Mouse (Mus musculus) layer of hippocampus, adult 2 months (tissue): ENCODE measurements at regions not wholly inside any gene's neighbourhood (a gene's known extent, or its start where the extent isn't known, plus 50 kb on each side); places are given as distances from the start of the nearest gene placed in this dataset.

Experiments used
- DNase-seq, 2 experiments: peaks; one replicate each; pipeline ENCODE4 v3.0.0; 2022; ENCODE audit warnings: low spot score in 2 of 2
- H3K27ac ChIP-seq: fragments of 200-600 bp; 2 replicates; pipeline ENCODE4 v1.8.1; 2022
- H3K4me3 ChIP-seq: fragments of 200-600 bp; 2 replicates; pipeline ENCODE4 v1.8.1; 2022; ENCODE audit warnings: mild to moderate bottlenecking
- CTCF ChIP-seq: fragments of 200-600 bp; conservative IDR thresholded peaks from 2 replicates; pipeline ENCODE4 v1.8.1; 2022; ENCODE audit warnings: antibody characterized with exemption, mild to moderate bottlenecking, moderate library complexity

DNA sequence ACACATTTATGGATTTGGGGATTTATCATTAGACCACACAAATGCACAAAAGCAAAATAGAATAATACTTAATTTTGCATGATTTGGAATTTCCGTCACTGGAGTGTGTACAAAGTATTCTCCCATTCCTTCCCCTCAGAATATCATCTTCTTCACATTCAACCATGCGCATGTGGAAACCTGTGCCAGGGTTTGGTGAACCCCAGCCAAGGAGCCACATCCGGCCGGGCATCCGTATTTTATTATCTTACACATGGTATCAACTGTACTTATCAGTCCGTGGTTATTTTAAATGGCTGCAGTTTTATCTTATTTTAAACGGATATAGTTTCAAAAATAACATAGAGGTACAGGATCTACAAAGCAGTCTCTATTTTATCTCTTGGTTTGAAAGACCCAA is 641.4 kb downstream of the Dok5 start:
- DNase-seq, result no peak
- H3K27ac ChIP-seq, result no peak overlapping the region
- H3K4me3 ChIP-seq, result no peak overlapping the region
- no peak for TF ChIP-seq CTCF

- H3K4me3 ChIP-seq, result no peak overlapping the region
- no peak for TF ChIP-seq CTCF
- DNase-seq, result no peak
These were observed 640.1 kb downstream of the Dok5 start for GRCm38 (mm10) chr2:171371751-171372150.

GRCm38 (mm10) chr2:171365553-171365952 is 633.9 kb downstream of the Dok5 start:
- Histone ChIP-seq H3K4me3 (no peak overlapping the region), H3K27ac (no peak overlapping the region)
- no peak for TF ChIP-seq CTCF
- DNase-seq, result no peak

More at GRCm38 (mm10) chr2:171371751-171372150, 640.1 kb downstream of the Dok5 start:
- H3K27ac ChIP-seq, result no peak overlapping the region

DNA sequence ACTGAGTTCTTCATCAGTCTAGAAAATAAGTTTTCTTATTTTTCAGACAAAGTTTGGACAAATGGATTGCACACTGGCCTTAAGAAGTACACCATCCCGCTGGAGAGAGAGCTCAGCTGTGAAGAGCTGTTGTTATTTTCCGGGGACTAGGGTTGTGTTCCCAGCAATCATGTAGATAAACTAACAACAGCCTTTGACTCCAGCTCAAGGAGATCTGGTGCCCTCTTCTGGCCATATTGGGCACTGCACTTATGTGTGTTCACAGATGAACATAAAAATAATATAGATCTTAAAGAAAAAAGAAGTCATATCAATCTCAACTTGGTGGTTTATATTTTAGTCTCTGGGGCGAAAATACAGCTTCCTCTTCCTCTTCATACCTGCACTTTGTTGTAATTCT is 633.0 kb downstream of the Dok5 start:
- DNase-seq, result no peak

DNA sequence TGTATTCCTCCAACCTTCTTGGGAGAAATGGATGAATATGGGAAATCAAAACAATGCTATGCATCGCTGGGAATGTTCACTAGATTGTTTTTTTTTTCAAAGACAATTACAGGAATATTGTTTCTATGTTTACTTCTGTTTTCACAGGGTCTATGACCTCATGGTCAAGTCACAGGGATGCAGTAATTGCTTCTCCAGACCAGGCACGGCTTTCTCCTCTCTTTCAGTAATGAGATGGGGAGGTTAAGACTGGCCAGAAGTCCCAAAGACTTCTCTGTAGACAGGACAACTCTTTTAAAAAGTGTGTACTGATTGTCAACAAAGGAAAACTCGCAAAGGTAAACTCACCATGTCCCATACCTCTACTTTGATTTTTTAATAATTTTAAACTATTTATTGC is 631.8 kb downstream of the Dok5 start:
- no peak for DNase-seq
- Histone ChIP-seq H3K4me3 (no peak overlapping the region), H3K27ac (no peak overlapping the region)
- no peak for TF ChIP-seq CTCF

More for the DNA sequence above, 633.0 kb downstream of the Dok5 start:
- Histone ChIP-seq H3K27ac (no peak overlapping the region), H3K4me3 (no peak overlapping the region)
- TF ChIP-seq CTCF, result peak; percentile 68

- Histone ChIP-seq H3K4me3 (no peak overlapping the region), H3K27ac (no peak overlapping the region)
- TF ChIP-seq CTCF, result no peak
- no peak for DNase-seq
These were observed 626.6 kb downstream of the Dok5 start for GRCm38 (mm10) chr2:171358071-171358760.

GRCm38 (mm10) chr2:171348156-171348555 is 616.5 kb downstream of the Dok5 start:
- TF ChIP-seq CTCF, result no peak
- no peak for DNase-seq
- Histone ChIP-seq H3K27ac (no peak overlapping the region), H3K4me3 (no peak overlapping the region)

DNA sequence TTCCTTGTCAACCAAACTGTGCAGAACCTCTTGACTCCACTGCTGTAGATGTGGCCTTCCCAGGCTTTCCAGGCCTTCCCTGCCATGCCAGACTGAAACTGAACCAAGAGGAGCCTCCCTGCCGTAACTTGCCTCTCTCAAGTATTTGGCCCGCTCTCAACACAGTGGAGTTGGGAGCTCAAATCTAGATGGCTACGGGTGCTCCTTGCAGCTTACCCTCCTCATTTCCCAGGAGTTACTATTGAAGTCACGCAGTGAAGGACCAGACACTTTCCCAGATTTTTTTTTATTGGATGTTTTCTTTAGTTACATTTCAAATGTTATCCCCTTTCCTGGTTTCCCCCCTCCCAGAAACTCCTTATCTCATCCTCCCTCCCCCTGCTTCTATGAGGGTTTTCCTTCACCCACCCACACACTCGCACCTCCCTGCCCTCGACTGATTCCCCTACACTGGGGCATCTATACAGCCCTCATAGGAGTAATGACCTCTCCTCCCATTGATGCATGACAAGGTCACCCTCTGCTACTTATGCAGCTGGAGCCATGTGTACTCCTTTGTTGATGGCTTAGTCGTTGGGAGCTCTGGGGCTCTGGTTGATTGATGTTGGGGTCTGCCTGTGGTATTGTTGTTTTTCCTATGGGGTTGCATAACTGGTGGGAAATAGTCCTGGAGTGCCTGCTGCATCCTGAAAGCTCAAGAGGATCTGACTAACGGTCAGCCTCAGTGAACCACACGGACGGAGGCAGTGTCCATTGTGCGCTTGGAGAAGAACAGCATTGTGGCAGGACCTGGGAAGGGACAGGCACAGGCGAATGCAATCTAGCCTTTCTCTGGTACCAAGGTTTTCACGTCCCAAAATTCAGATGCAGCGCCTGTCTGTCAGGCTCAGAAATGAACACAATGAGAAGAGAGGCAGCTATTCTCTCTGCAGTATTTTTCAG is 602.5 kb downstream of the Dok5 start:
- DNase-seq, result no peak
- H3K27ac ChIP-seq, result no peak overlapping the region
- no peak for TF ChIP-seq CTCF
- no peak overlapping the region for H3K4me3 ChIP-seq

DNA sequence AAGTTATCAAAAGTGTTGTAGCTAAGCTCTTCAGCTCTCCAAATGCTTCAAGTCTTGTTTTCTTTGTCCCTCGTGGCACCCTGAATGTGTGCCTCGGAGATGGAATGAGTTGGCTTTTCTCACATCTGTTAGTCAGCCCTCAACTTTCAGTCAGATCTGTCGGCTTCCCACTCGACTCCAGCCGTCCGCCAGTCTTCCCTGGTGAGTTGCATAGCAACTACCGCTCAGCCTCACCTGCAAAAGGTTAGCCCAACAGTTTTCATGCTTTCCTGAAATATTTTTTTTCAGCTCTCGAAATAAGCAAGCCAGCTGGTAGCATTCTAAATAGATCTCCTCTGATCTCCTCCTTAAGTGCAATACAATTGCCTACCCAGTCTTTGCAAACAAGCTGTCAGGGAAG is 601.2 kb downstream of the Dok5 start:
- DNase-seq, result peak in 1 of 2 experiments; percentile 2

GRCm38 (mm10) chr2:171331529-171331928 is 599.9 kb downstream of the Dok5 start:
- Histone ChIP-seq H3K4me3 (no peak overlapping the region), H3K27ac (no peak overlapping the region)
- no peak for TF ChIP-seq CTCF
- DNase-seq, result no peak

More for the DNA sequence above, 601.2 kb downstream of the Dok5 start:
- TF ChIP-seq CTCF, result no peak
- no peak overlapping the region for H3K4me3 ChIP-seq
- no peak overlapping the region for H3K27ac ChIP-seq

DNA sequence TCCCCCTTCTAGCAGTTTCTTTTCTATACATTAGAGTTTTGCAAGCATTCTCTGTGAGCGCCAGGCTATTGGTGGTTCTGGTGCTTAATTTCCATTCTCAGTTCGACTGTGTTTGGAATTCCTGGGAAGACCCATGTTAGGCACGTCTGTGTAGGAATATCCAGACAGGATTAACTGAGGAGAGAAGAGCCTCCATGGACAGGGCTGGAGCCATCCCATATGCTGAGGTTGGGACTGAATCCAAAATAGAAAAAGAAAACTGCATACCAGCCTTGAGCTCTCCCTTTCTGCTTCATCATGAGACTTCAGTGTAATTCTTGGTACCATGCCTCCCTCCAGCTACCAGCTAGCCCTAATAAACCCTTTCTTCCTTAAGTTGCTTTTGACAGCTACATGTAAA is 595.3 kb downstream of the Dok5 start:
- H3K4me3 ChIP-seq, result no peak overlapping the region
- no peak for DNase-seq
- TF ChIP-seq CTCF, result no peak
- no peak overlapping the region for H3K27ac ChIP-seq

- no peak overlapping the region for H3K4me3 ChIP-seq
- no peak overlapping the region for H3K27ac ChIP-seq
- DNase-seq, result no peak
- TF ChIP-seq CTCF, result no peak
These were observed 576.9 kb downstream of the Dok5 start for GRCm38 (mm10) chr2:171308486-171308885.

DNA sequence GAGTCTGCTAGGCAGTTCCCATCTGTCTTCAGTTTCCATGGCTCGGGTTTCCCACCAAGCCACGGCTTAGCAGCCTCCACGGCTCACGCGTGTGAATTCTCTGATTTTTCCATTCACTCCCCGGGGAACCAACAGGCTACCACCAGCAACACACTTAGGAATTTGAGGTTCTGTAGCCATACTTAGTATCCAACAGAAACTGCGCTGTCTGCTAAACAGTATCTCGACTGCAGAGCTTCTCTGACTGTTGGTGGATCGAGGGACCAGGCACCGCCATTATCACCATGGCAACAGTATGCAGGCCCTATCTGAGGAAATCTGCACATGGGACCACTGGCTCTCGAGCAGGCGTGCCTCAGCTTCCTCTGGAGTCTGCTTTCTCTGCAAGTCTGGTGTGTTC is 574.4 kb downstream of the Dok5 start:
- Histone ChIP-seq H3K4me3 (no peak overlapping the region), H3K27ac (no peak overlapping the region)
- DNase-seq, result no peak
- no peak for TF ChIP-seq CTCF
